8 mouse cellular contexts compared by ENCODE assay signal in genomic region chr7:44495992-44496770, GRCm38 (mm10). TPM values are rescaled to one million over a fixed set of nuclear protein-coding genes. Genes with fewer than 3 reads are reported as not detected.
DNase-seq lines count a peak whose midpoint lies in the region; ATAC-seq lines count a peak whose summit lies in the region.

Gene Emc10 (minus strand): TSS chr7:44496529.
Gene Fam71e1 (plus strand): TSS chr7:44496581.

- DNase-seq in WW6 (ENCODE audit: low read depth, low spot score) = peak; percentile 100
- DNase-seq in cerebellum, postnatal 4 days (ENCODE audit: low spot score in 2 of 2) = peak; percentile 97 to 98
- peak; percentile 94 for DNase-seq in gastrocnemius, adult 18-20 months (ENCODE audit: low spot score)
- peak; percentile 99 for DNase-seq in left cerebral cortex, adult 18-20 months (ENCODE audit: low spot score in 2 of 2)
- peak; percentile 98 for DNase-seq in right cerebral cortex, adult 18-20 months
- peak; percentile 86 for DNase-seq in urinary bladder, postnatal 10 days (ENCODE audit: low spot score)

- H3K27ac ChIP-seq in hindbrain, embryonic 16.5 days (ENCODE audit: low read depth, low read length) = peak within 1 kb of the TSS; percentile 94
- H3K27ac ChIP-seq in macrophage = no peak within 1 kb of the TSS

- H3K36me3 ChIP-seq in hindbrain, embryonic 16.5 days (ENCODE audit: control insufficient read depth, insufficient read depth, low read length) = peaks cover 16% of the 10 kb centered on the region
- peaks cover 11% of the 10 kb centered on the region; the same call in 1 of the 2 replicates for H3K36me3 ChIP-seq in macrophage (ENCODE audit: inconsistent target)

- peak; percentile 96 for ATAC-seq in hindbrain, embryonic 16.5 days

- H3K4me2 ChIP-seq in hindbrain, embryonic 16.5 days (ENCODE audit: low read length) = peak within 1 kb of the TSS; percentile 88

- peaks cover 18% of the 10 kb centered on the region for H3K79me2 ChIP-seq in macrophage (ENCODE audit: inconsistent target)

- H3K27me3 ChIP-seq in hindbrain, embryonic 16.5 days (replicated peaks; ENCODE audit: control insufficient read depth, insufficient read depth, low read length) = no peaks in the 10 kb centered on the region

- no peaks in the 10 kb centered on the region for H3K9me3 ChIP-seq in hindbrain, embryonic 16.5 days (ENCODE audit: control insufficient read depth, low read length)

- peak within 1 kb of the TSS; percentile 76 for H3K4me3 ChIP-seq in hindbrain, embryonic 16.5 days (ENCODE audit: low read length)
- H3K4me3 ChIP-seq in macrophage (ENCODE audit: inconsistent target) = peak within 1 kb of the TSS; percentile 56

- H3K4me1 ChIP-seq in hindbrain, embryonic 16.5 days (ENCODE audit: control insufficient read depth, insufficient read depth, low read depth, low read length) = peaks cover 18% of the 10 kb centered on the region

- under 1% methylated on average over 56 of the region's 58 CpGs for WGBS in hindbrain, embryonic 16.5 days
- WGBS in macrophage (ENCODE audit: missing documents) = 1% methylated on average over 58 of the region's 58 CpGs

- H3K9ac ChIP-seq in hindbrain, embryonic 16.5 days (ENCODE audit: low read depth, low read length) = peak within 1 kb of the TSS; percentile 95

RNA-seq across cellular contexts. Expression of gene Emc10, which starts in this region (rescaled TPM):
- total RNA-seq in gastrocnemius, adult 18-20 months (2021) = 10 to 100 TPM; 48.2 to 49.0 TPM
- polyA plus RNA-seq in hindbrain, embryonic 16.5 days (2015; fragmentation: Nextera tagmentation; extraction: Ambion mirVana) = 145 and 150 TPM in 2 replicates
- 100 to 1,000 TPM; 206 to 210 TPM for total RNA-seq in left cerebral cortex, adult 18-20 months (2021)
- total RNA-seq in macrophage (2018; cell fraction: chromatin; rRNA removed) = 10 to 100 TPM in 16 of 26 experiments, 1 to 10 TPM in 10; 3.0 to 38.2 (median 16.5) TPM
- 10 to 100 TPM; 29.4 to 58.2 (median 40.3) TPM for total RNA-seq in macrophage (2018; cell fraction: cytosol; rRNA removed)
- 10 to 100 TPM; 13.4 to 65.6 (median 37.1) TPM for total RNA-seq in macrophage (2018; cell fraction: nucleus; rRNA removed)
- 35.5 to 51.7 TPM (median 46.2 TPM) in 3 replicates for polyA plus RNA-seq in macrophage (2018)

RNA-seq across cellular contexts. Expression of gene Fam71e1, which starts in this region (rescaled TPM):
- 1 to 10 TPM; 3.5 to 5.0 TPM for total RNA-seq in gastrocnemius, adult 18-20 months (2021)
- 20.4 and 23.7 TPM in 2 replicates for polyA plus RNA-seq in hindbrain, embryonic 16.5 days (2015; fragmentation: Nextera tagmentation; extraction: Ambion mirVana)
- total RNA-seq in left cerebral cortex, adult 18-20 months (2021) = 10 to 100 TPM; 15.1 to 15.5 TPM
- 10 to 100 TPM in 5 of 26 experiments, 1 to 10 TPM in 17, not detected in 4; 1.3 to 19.5 (median 6.1) TPM for total RNA-seq in macrophage (2018; cell fraction: chromatin; rRNA removed)
- total RNA-seq in macrophage (2018; cell fraction: cytosol; rRNA removed) = 1 to 10 TPM in 19 of 26 experiments, under 1 TPM in 7; 0.74 to 6.4 (median 1.2) TPM
- 10 to 100 TPM in 4 of 26 experiments, 1 to 10 TPM in 20, not detected in 2; 1.1 to 14.7 (median 5.2) TPM for total RNA-seq in macrophage (2018; cell fraction: nucleus; rRNA removed)
- 0.89 to 1.5 TPM (median 0.99 TPM) in 3 replicates for polyA plus RNA-seq in macrophage (2018)

Comparison
In these comparisons a context has a peak if more than half of its experiments do, and no peak if none do; other contexts are left out.
1. RNA of gene Emc10 (total RNA-seq): 206 to 210 TPM in left cerebral cortex, adult 18-20 months; 48.2 to 49.0 TPM in gastrocnemius, adult 18-20 months; every median in the first group is over 4 times any median in the second.
2. Peak in every context shown above with its lines, with median percentiles within 50 percentile points of each other: DNase-seq.